Mouse (Mus musculus) embryonic fibroblast, embryonic 13.5 days (primary cell): ENCODE measurements around the gene Fam213a.

Experiments
- CTCF ChIP-seq: IDR thresholded peaks from 2 replicates; pipeline ENCODE4 v1.5.1; 2011; ENCODE audit warnings: mild to moderate bottlenecking, control low read depth, low read length, moderate library complexity, borderline replicate concordance; ENCODE audit not compliant: insufficient read depth
- POLR2A ChIP-seq: IDR thresholded peaks from 2 replicates; pipeline ENCODE4 v1.6.1; 2011; ENCODE audit warnings: low read depth, mild to moderate bottlenecking, control low read depth, low read length, moderate library complexity

- TF ChIP-seq CTCF: no peak
- TF ChIP-seq POLR2A: no peak
Observed at GRCm38 (mm10) chr14:41004201-41005141, 9.1 kb downstream of the Fam213a start.
